Mouse (Mus musculus) myocyte (in vitro differentiated cells): ENCODE measurements around the gene Sh3glb2. TPM values are rescaled to one million over a fixed set of nuclear protein-coding genes. Genes with fewer than 3 reads are reported as not detected.
A peak's percentile ranks its signal among the peaks of the same experiment; 100 is the strongest.

ENCODE experiments used
- H3K27me3 ChIP-seq: one replicate; pipeline ENCODE4 v1.6.1; 2011; ENCODE audit not compliant: control insufficient read depth, insufficient read depth, insufficient read length
- H3K36me3 ChIP-seq: one replicate; pipeline ENCODE4 v1.6.1; 2011; ENCODE audit not compliant: control insufficient read depth, insufficient read depth
- H3K4me2 ChIP-seq: one replicate; pipeline ENCODE4 v1.6.1; 2011; ENCODE audit warnings: low read depth, control low read depth
- H3K4me3 ChIP-seq: one replicate; pipeline ENCODE4 v1.5.1; 2011; ENCODE audit warnings: mild to moderate bottlenecking, control low read depth, moderate library complexity
- H3K79me2 ChIP-seq: one replicate; pipeline ENCODE4 v1.6.1; 2011; ENCODE audit not compliant: control insufficient read depth, insufficient read depth
- H3ac ChIP-seq: one replicate; pipeline ENCODE4 v1.6.1; 2011; ENCODE audit not compliant: control insufficient read depth, insufficient read length
- CEBPB ChIP-seq: IDR thresholded peaks from 2 replicates; pipeline ENCODE4 v1.6.1; 2011; ENCODE audit warnings: mild to moderate bottlenecking, moderate library complexity; ENCODE audit not compliant: poor library complexity, insufficient read depth, severe bottlenecking
- E2F4 ChIP-seq: IDR thresholded peaks from one replicate; pipeline ENCODE4 v1.6.1; 2011; ENCODE audit warnings: mild to moderate bottlenecking, control low read depth, moderate library complexity; ENCODE audit not compliant: insufficient read depth
- MAX ChIP-seq: IDR thresholded peaks from one replicate; pipeline ENCODE4 v1.6.1; 2011; ENCODE audit warnings: low read depth, mild to moderate bottlenecking, control low read depth
- MYOD1 ChIP-seq, 3 experiments: IDR thresholded peaks; one replicate each; pipeline ENCODE4 v1.6.1; 2011; ENCODE audit warnings: control low read depth in 2 of 3, low read depth in 2 of 3, mild to moderate bottlenecking in 2 of 3, moderate library complexity in 1 of 3; ENCODE audit not compliant: insufficient read length in 2 of 3, control insufficient read depth in 1 of 3
- MYOG ChIP-seq, 3 experiments: IDR thresholded peaks; one replicate each; pipeline ENCODE4 v1.6.1; 2011; ENCODE audit warnings: control low read depth in 2 of 3, low read depth in 2 of 3, mild to moderate bottlenecking in 2 of 3; ENCODE audit not compliant: insufficient read length in 2 of 3, control insufficient read depth in 1 of 3, insufficient read depth in 1 of 3
- POLR2A ChIP-seq: IDR thresholded peaks from one replicate; pipeline ENCODE4 v1.6.1; 2011; ENCODE audit warnings: low read depth, mild to moderate bottlenecking, control low read depth, moderate library complexity; ENCODE audit not compliant: insufficient read length
- POLR2AphosphoS2 ChIP-seq: IDR thresholded peaks from one replicate; pipeline ENCODE4 v1.6.1; 2011; ENCODE audit warnings: low read depth, control low read depth; ENCODE audit not compliant: insufficient read length
- REST ChIP-seq: IDR thresholded peaks from one replicate; pipeline ENCODE4 v1.6.1; 2011; ENCODE audit warnings: mild to moderate bottlenecking, control low read depth, moderate library complexity; ENCODE audit not compliant: insufficient read depth, insufficient read length
- SRF ChIP-seq: IDR thresholded peaks from one replicate; pipeline ENCODE4 v1.6.1; 2011; ENCODE audit warnings: low read depth; ENCODE audit not compliant: control insufficient read depth, insufficient read length
- TCF12 ChIP-seq: IDR thresholded peaks from one replicate; pipeline ENCODE4 v1.6.1; 2011; ENCODE audit warnings: mild to moderate bottlenecking, control low read depth; ENCODE audit not compliant: poor library complexity, insufficient read depth, severe bottlenecking
- TCF3 ChIP-seq: IDR thresholded peaks from one replicate; pipeline ENCODE4 v1.6.1; 2011; ENCODE audit warnings: low read depth, control low read depth; ENCODE audit not compliant: insufficient read length
- USF1 ChIP-seq: IDR thresholded peaks from one replicate; pipeline ENCODE4 v1.6.1; 2011; ENCODE audit warnings: low read depth, mild to moderate bottlenecking, control low read depth, moderate library complexity
- polyA plus RNA-seq: library from polyadenylated mRNA; unstranded; fragments of >200 nt; fragmentation: generic; extraction: Trizol; gene quantifications from one replicate; pipeline ENCODE4 v1.2.1, GENCODE M21; 2012; ENCODE audit warnings: missing spikeins

Gene Sh3glb2
- polyA plus RNA-seq, 1 experiment, result 73.7 TPM

- TF ChIP-seq CEBPB, result no peak
- TF ChIP-seq POLR2A, result no peak
- TF ChIP-seq TCF3, result no peak
- no peak for TF ChIP-seq POLR2AphosphoS2
- no peak for TF ChIP-seq SRF
- no peak for TF ChIP-seq MAX
- no peak for TF ChIP-seq USF1
- no peak for TF ChIP-seq MYOD1 (IDR thresholded peaks at IDR 0.05; ENCODE audit: control insufficient read depth in 1 of 3, insufficient read length in 2 of 3, low read depth in 2 of 3)
- TF ChIP-seq MYOG (IDR thresholded peaks at IDR 0.05; ENCODE audit: control insufficient read depth in 1 of 3, insufficient read depth in 1 of 3, insufficient read length in 2 of 3, low read depth in 2 of 3), result no peak
- TF ChIP-seq TCF12, result no peak
- no peak for TF ChIP-seq REST
- TF ChIP-seq E2F4, result no peak
- Histone ChIP-seq H3K79me2 (no peaks in the 10 kb centered on the region), H3K36me3 (peaks cover 42% of the 10 kb centered on the region), H3K4me2 (no peak overlapping the region), H3K27me3 (no peaks in the 10 kb centered on the region), H3K4me3 (no peak overlapping the region), H3ac (no peak overlapping the region)
Measured at GRCm38 (mm10) chr2:30327276-30327675, 31.9 kb downstream of the Sh3glb2 start.

- no peak for TF ChIP-seq REST
- TF ChIP-seq MAX, result no peak
- no peak for TF ChIP-seq TCF3
- TF ChIP-seq MYOD1 (IDR thresholded peaks at IDR 0.05; ENCODE audit: control insufficient read depth in 1 of 3, insufficient read length in 2 of 3, low read depth in 2 of 3), result peak in 1 of 3 experiments; percentile 12
- no peak for TF ChIP-seq POLR2A
- TF ChIP-seq MYOG (IDR thresholded peaks at IDR 0.05; ENCODE audit: control insufficient read depth in 1 of 3, insufficient read depth in 1 of 3, insufficient read length in 2 of 3, low read depth in 2 of 3), result no peak
- TF ChIP-seq POLR2AphosphoS2, result no peak
- no peak for TF ChIP-seq TCF12
- TF ChIP-seq SRF, result no peak
- no peaks in the 10 kb centered on the region for H3K27me3 ChIP-seq
- H3K79me2 ChIP-seq, result no peaks in the 10 kb centered on the region
- H3K4me2 ChIP-seq, result no peak overlapping the region
- H3ac ChIP-seq, result no peak overlapping the region
- H3K4me3 ChIP-seq, result no peak overlapping the region
- H3K36me3 ChIP-seq, result peaks cover 50% of the 10 kb centered on the region
Measured at GRCm38 (mm10) chr2:30325296-30325695, 33.8 kb downstream of the Sh3glb2 start.

- no peak overlapping the region for H3K4me3 ChIP-seq
- TF ChIP-seq TCF3 (no peak), USF1 (no peak), MYOG (IDR thresholded peaks at IDR 0.05; ENCODE audit: control insufficient read depth in 1 of 3, insufficient read depth in 1 of 3, insufficient read length in 2 of 3, low read depth in 2 of 3) (no peak), E2F4 (no peak), SRF (no peak), REST (no peak), POLR2AphosphoS2 (no peak), TCF12 (no peak), POLR2A (no peak), MYOD1 (IDR thresholded peaks at IDR 0.05; ENCODE audit: control insufficient read depth in 1 of 3, insufficient read length in 2 of 3, low read depth in 2 of 3) (no peak), CEBPB (no peak), MAX (no peak)
- H3K4me2 ChIP-seq, result no peak overlapping the region
- H3K27me3 ChIP-seq, result no peaks in the 10 kb centered on the region
- H3K79me2 ChIP-seq, result no peaks in the 10 kb centered on the region
- no peak overlapping the region for H3ac ChIP-seq
- peaks cover 53% of the 10 kb centered on the region for H3K36me3 ChIP-seq
Measured at GRCm38 (mm10) chr2:30323111-30323510, 36.0 kb downstream of the Sh3glb2 start.

- peaks cover 69% of the 10 kb centered on the region for H3K36me3 ChIP-seq
- no peaks in the 10 kb centered on the region for H3K79me2 ChIP-seq
- no peak overlapping the region for H3K4me3 ChIP-seq
- TF ChIP-seq USF1 (no peak), MYOG (IDR thresholded peaks at IDR 0.05; ENCODE audit: control insufficient read depth in 1 of 3, insufficient read depth in 1 of 3, insufficient read length in 2 of 3, low read depth in 2 of 3) (no peak), TCF3 (no peak), POLR2A (no peak), MAX (no peak), TCF12 (no peak), MYOD1 (IDR thresholded peaks at IDR 0.05; ENCODE audit: control insufficient read depth in 1 of 3, insufficient read length in 2 of 3, low read depth in 2 of 3) (no peak), SRF (no peak), REST (no peak), E2F4 (no peak), POLR2AphosphoS2 (no peak), CEBPB (no peak)
- no peak overlapping the region for H3ac ChIP-seq
- no peak overlapping the region for H3K4me2 ChIP-seq
- no peaks in the 10 kb centered on the region for H3K27me3 ChIP-seq
Measured at GRCm38 (mm10) chr2:30319260-30319659, 39.9 kb downstream of the Sh3glb2 start.

GRCm38 (mm10) chr2:30316955-30317354 is 42.2 kb downstream of the Sh3glb2 start:
- Histone ChIP-seq H3K4me3 (no peak overlapping the region), H3K27me3 (no peaks in the 10 kb centered on the region), H3K79me2 (no peaks in the 10 kb centered on the region), H3K4me2 (no peak overlapping the region), H3ac (no peak overlapping the region), H3K36me3 (peaks cover 76% of the 10 kb centered on the region)
- TF ChIP-seq REST, result no peak
- TF ChIP-seq MYOD1 (IDR thresholded peaks at IDR 0.05; ENCODE audit: control insufficient read depth in 1 of 3, insufficient read length in 2 of 3, low read depth in 2 of 3), result no peak
- TF ChIP-seq SRF, result no peak
- no peak for TF ChIP-seq TCF12
- TF ChIP-seq MYOG (IDR thresholded peaks at IDR 0.05; ENCODE audit: control insufficient read depth in 1 of 3, insufficient read depth in 1 of 3, insufficient read length in 2 of 3, low read depth in 2 of 3), result no peak
- TF ChIP-seq E2F4, result no peak
